Mouse (Mus musculus): ENCODE results near the gene Sorcs2.

DNA sequence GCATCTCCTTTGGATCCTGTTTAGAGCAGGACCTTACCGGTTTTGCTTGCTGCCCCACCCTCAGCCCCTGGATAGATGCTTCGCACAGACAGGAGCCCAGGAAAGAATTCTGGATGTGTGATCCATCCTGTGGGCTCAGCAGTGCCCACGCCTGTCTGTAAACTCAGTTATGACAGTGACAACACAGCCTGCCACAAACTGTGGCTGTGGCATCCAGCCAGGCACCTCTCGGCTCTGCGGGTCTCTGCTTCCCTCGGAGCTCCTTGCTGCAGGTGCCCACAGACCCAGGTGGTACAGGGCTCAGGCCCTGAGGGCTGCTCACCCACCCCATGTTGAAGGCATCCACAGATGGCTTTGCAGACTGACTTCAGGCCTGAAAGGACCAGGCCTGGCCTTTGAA lies 30.0 kb downstream of the Sorcs2 start:
- TF ChIP-seq CTCF (IDR thresholded peaks at IDR 0.05; ENCODE audit: low read depth) (no peak), EP300 (optimal IDR thresholded peaks at IDR 0.05) (no peak)

Measured in stomach, postnatal 0 days (tissue).